Mouse (Mus musculus): Measurements from ENCODE around the gene Gabarapl1. TPM values are rescaled to one million over a fixed set of nuclear protein-coding genes. Genes with fewer than 3 reads are reported as not detected.
"Not testable (repeated sequence)": the region's sequence is repeated elsewhere in the genome, so short reads cannot be mapped to it uniquely, and the experiment has no call there.

Gabarapl1 gene
- 189 and 223 TPM in 2 replicates for polyA plus RNA-seq (2015; fragmentation: Nextera tagmentation; extraction: Ambion mirVana)

DNA sequence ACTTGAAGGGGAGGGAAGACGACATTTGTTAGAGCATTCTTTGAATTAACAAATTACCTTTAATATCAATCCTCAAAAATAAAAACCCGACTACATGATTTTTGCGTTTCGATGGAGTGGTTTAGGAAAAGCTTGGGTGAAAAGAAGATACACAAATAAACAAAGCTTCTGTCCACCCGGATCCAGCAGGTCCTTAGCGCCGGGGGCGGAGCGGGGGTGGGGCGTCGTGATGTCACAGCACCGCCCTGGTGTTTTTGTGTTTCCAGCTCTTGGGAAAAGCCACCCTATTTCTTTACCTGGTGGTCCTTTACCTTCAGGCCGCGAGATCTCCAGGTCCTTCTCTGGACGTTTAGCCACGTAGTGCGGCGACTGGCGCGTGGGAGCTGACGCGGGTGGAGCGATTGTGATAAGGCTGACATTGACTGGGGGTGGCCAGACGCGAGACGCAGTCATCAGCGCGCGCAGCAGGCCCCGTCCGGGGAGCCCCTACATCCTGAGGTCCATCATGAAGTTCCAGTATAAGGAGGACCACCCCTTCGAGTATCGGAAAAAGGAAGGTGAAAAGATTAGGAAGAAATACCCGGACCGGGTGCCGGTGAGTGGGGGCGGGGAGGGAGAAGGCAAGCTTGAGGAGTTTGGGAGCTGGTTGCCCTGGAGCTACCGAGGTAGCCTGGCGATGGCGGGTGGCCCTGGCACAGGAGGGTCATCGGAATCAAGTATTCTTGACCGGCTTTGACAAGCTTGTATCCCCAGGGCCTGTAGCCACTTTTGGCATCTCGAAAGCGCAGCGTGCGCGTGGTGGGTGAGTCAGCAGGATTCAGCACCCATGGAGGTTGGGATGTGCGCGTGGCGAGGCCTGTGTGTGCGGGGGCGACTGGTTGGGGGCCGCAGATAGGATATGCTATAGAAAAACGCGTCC lies at the start of gene Gabarapl1:
Gene Gabarapl1 (plus strand): TSS at position 219 of the 919 bp plus-strand sequence.
- Histone ChIP-seq H3K4me3 (replicated peaks) (peak within 1 kb of the TSS; percentile 88), H3K27me3 (replicated peaks) (no peaks in the 10 kb centered on the region), H3K4me1 (peaks cover 30% of the 10 kb centered on the region), H3K9me3 (replicated peaks) (no peaks in the 10 kb centered on the region), H3K4me2 (peak within 1 kb of the TSS; percentile 67), H3K36me3 (peaks cover 8% of the 10 kb centered on the region), H3K27ac (replicated peaks) (peak within 1 kb of the TSS; percentile 84), H3K9ac (replicated peaks) (peak within 1 kb of the TSS; percentile 63)
- peak; percentile 91 for ATAC-seq (ENCODE audit: low FRiP score)
- WGBS = under 1% methylated on average over 55 of the region's 55 CpGs

DNA sequence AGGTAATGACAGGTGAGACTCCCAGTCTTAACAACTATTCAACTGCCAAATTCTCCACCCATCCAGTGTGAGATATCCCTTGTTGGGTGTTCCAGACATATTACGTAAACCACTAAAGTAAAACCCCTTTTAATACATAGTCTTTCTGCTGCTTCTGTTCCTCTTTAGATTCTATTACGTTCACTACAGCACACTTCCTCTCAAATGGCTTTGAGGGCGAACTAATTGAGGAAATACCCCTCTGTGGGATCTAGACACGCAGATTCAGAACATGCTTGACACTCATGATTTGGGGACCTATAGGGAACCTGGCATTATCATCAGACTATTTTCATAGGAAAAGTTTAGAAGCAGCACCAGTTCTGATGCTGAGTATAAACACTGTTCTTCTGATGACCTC lies 38.0 kb upstream of the Gabarapl1 start:
- Histone ChIP-seq H3K4me3 (replicated peaks) (no peak overlapping the region), H3K27ac (replicated peaks) (no peak overlapping the region), H3K9me3 (replicated peaks) (no peaks in the 10 kb centered on the region), H3K4me2 (no peak overlapping the region), H3K27me3 (replicated peaks) (no peaks in the 10 kb centered on the region), H3K36me3 (no peaks in the 10 kb centered on the region), H3K9ac (replicated peaks) (no peak overlapping the region), H3K4me1 (no peaks in the 10 kb centered on the region)
- 87% methylated on average over 4 of the region's 4 CpGs for WGBS
- no peak for ATAC-seq (ENCODE audit: low FRiP score)

DNA sequence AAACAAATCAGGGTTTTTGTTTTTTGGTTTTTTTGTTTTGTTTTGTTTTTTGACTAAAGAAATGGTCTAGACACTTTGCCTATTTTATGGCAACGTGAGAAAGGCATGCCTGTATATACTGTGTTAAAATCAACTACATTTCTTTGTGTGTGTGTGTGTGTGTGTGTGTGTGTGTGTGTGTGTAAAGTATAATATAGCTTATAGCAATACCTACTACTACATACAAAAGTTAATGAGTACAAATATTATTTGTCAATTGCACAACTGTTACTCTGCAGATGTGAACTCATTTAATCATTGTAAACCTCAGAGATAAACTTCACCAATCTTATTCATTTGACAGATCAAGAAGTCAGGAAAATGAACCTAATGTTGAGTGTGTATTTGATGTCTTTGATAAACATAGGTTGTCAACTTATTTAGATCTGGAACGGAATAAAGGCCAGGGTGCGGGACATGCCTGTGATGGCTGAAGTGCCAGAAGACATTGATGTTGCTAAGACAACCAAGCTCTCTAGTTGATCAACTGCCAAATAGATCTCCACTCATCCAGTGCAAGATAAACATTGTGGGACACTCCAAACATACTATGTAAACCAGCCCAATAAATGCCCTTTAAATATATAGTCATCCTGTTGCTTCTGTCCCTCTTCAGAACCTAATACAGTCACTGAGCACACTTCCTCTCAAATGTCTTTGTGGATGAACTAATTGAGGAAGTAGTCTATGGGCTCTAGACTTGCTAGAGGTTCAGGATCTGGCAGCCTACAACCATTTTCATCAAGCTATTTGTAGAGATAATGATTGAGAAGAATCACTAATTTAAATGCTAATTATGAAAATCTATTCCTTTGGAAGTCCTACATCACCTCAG lies 35.4 kb upstream of the Gabarapl1 start:
- Histone ChIP-seq H3K9ac (replicated peaks) (no peak overlapping the region), H3K4me1 (no peaks in the 10 kb centered on the region), H3K4me2 (no peak overlapping the region), H3K36me3 (no peaks in the 10 kb centered on the region), H3K27ac (replicated peaks) (no peak overlapping the region), H3K4me3 (replicated peaks) (no peak overlapping the region), H3K9me3 (replicated peaks) (0 out of 2 replicates have a peak, but pooled peaks cover 2% of the 10 kb centered on the region), H3K27me3 (replicated peaks) (no peaks in the 10 kb centered on the region)
- ATAC-seq (ENCODE audit: low FRiP score) = no peak
- WGBS = 93% methylated on average over 3 of the region's 3 CpGs

DNA sequence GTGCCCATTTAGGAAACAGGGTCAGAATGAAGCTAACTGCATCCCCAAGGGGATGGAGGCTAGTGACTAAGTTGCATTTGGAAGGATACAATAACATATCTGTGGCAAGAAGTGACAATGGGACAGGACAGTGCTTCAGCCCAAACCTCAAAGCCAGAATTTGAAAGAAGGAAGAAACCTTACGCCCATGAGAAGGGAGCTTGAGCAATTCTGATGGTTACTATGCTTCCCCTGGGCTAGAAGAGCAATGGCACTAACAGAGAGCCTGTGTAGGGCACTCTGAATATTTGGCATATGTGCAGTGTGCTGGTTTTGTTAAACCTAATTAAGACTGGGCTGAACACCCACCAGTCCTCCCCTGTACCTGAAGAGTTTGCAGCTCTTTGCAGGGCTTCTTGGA lies 33.4 kb upstream of the Gabarapl1 start:
- not testable (repeated sequence) for H3K36me3 ChIP-seq; H3K4me1 ChIP-seq; H3K4me2 ChIP-seq; H3K27ac ChIP-seq (replicated peaks); H3K9ac ChIP-seq (replicated peaks); H3K4me3 ChIP-seq (replicated peaks); H3K27me3 ChIP-seq (replicated peaks); H3K9me3 ChIP-seq (replicated peaks); ATAC-seq (ENCODE audit: low FRiP score)
- 94% methylated on average over 1 of the region's 1 CpGs for WGBS

DNA sequence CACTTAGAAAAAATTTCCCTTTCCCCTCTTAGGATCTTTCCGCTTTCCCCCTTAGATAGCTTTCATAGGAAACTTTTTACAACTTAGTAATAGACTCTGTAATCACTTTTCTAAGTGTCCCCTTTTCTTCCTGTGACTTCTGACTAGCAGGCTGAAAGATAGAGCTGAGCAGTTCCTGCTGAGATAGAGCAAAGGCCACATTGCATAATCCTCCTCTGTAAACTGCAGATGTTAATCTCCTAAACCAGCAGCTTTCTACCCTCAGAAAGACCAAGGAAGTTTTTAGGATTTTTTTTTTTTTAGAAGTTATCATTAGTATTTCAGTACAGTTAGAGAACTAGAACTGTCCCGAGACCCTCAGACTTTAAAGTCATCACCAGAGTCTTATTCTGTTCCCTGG lies 29.5 kb upstream of the Gabarapl1 start:
- no peaks in the 10 kb centered on the region for H3K27me3 ChIP-seq (replicated peaks)
- H3K27ac ChIP-seq (replicated peaks) = no peak overlapping the region
- WGBS = 84% methylated on average over 2 of the region's 2 CpGs
- H3K4me2 ChIP-seq = no peak overlapping the region
- no peaks in the 10 kb centered on the region for H3K36me3 ChIP-seq
- no peak overlapping the region for H3K4me3 ChIP-seq (replicated peaks)
- 0 out of 2 replicates have a peak, but pooled peaks cover 2% of the 10 kb centered on the region for H3K9me3 ChIP-seq (replicated peaks)
- no peak for ATAC-seq (ENCODE audit: low FRiP score)
- H3K9ac ChIP-seq (replicated peaks) = no peak overlapping the region
- H3K4me1 ChIP-seq = no peaks in the 10 kb centered on the region

DNA sequence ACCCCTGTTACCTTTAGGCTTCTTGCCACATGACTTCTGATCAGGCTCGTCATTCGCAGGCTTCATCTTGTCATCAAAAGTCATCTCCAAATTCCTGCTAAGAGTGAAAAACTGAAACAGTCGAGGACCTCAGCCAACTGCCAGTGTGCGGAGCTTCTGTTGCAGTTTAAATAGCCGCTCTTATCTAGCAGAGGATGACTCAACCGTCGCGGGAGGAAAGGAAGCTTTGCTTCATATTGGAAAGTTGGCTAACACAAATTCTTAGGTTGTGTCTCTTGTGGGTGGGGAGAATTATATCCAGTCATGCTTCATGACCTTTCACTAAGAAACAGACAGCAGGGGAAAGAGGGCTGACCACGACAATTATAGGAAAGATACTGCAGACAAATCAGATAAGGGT lies 25.9 kb upstream of the Gabarapl1 start, which contains the start of gene Olr1:
Gene Olr1 (minus strand): TSS at position 142 of the 400 bp plus-strand sequence.
- ATAC-seq (ENCODE audit: low FRiP score) = no peak

DNA sequence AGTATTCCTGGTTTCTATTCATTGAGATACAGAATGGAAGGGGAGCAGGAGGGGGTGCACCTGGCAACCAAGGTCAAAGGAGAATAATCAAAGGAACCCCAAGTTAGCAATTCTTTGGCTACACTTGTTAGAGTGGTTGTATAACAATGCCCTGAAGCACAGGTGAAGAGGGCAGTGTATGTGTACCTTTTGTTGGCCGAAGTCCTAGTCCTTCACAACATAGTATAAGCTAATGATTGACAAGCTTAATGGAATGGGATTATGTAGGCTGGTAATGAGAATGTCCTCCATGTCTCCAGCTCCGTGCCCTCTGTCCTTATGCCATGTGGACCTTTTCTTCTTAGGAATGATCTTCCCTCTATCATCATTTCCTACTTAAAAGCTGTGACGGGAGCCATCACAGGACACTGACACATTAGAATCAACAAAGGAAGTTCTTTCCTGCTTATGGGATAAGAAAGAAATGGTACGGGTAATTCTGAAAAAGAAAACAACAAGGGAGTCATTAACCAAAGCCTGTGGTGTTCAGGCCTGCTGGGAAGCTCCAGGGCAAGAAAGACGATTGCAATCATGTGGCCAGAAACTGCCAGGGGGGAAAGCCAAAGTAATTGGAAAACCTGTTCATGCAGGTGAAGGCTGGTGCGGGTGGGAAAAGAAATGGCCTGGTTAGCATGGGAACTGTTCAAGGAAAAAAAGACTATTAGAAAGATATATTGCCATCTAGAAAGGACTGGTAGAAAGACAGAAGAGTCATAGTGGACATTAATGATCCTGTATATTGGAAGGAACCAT lies 22.6 kb upstream of the Gabarapl1 start:
- H3K9ac ChIP-seq (replicated peaks) = no peak overlapping the region

More for the DNA sequence above, 25.9 kb upstream of the Gabarapl1 start, which contains the start of gene Olr1:
- Histone ChIP-seq H3K27me3 (replicated peaks) (no peaks in the 10 kb centered on the region), H3K4me1 (no peaks in the 10 kb centered on the region), H3K9me3 (replicated peaks) (0 out of 2 replicates have a peak, but pooled peaks cover under 1% of the 10 kb centered on the region), H3K4me2 (no peak within 1 kb of the TSS), H3K27ac (replicated peaks) (no peak within 1 kb of the TSS), H3K4me3 (replicated peaks) (no peak within 1 kb of the TSS), H3K9ac (replicated peaks) (no peak within 1 kb of the TSS), H3K36me3 (no peaks in the 10 kb centered on the region)
- WGBS = 88% methylated on average over 9 of the region's 9 CpGs

DNA sequence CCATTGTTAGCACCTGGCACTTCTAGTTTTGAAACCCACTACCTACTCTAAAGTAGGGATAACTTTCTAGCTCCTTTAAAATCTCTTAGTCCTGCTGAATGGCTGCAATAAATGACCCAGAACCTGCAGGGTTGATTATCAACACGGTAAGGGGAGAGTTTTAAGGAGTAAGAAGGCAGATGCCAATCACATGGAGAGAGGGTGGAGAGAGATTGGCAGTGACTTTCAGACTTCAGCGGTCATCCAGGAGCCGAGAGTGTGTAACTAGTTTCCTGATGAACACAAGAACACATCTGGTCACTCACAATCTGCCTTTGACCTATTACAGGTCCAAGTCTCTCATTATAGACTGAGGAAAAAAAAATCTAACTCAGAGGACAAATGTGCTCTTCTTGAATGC lies 20.6 kb upstream of the Gabarapl1 start, which contains the start of gene Tmem52b:
Gene Tmem52b (plus strand): TSS at position 189 of the 400 bp plus-strand sequence.
- ATAC-seq (ENCODE audit: low FRiP score) = no peak
- H3K4me2 ChIP-seq = no peak within 1 kb of the TSS

More for the DNA sequence above, 22.6 kb upstream of the Gabarapl1 start:
- no peaks in the 10 kb centered on the region for H3K4me1 ChIP-seq
- H3K9me3 ChIP-seq (replicated peaks) = no peaks in the 10 kb centered on the region
- no peaks in the 10 kb centered on the region for H3K36me3 ChIP-seq
- H3K27me3 ChIP-seq (replicated peaks) = no peaks in the 10 kb centered on the region
- ATAC-seq (ENCODE audit: low FRiP score) = no peak
- no peak overlapping the region for H3K4me3 ChIP-seq (replicated peaks)
- 71% methylated on average over 6 of the region's 6 CpGs for WGBS
- no peak overlapping the region for H3K4me2 ChIP-seq
- no peak overlapping the region for H3K27ac ChIP-seq (replicated peaks)

DNA sequence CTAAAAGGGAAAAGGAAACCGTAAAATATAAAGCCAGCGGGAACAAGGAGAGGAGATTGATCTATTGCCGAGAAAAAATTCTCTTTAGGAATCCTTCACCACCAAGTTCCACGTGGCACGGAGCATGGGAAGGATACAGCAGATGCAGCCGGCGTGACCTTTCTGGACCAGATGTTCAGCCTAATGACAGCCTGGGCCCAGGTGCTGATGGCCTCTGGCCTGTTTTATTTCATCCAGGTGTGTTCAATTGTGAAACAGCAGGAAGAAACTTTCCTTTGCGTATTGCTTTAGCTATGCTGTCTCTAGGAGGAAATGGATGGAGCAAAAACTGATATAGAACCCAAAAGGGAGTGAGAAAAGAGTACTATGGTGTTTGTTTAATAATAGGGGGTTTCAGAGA lies 20.1 kb upstream of the Gabarapl1 start:
- no peak overlapping the region for H3K4me3 ChIP-seq (replicated peaks)

More for the DNA sequence above, 20.6 kb upstream of the Gabarapl1 start, which contains the start of gene Tmem52b:
- no peaks in the 10 kb centered on the region for H3K4me1 ChIP-seq
- no peaks in the 10 kb centered on the region for H3K27me3 ChIP-seq (replicated peaks)
- no peaks in the 10 kb centered on the region for H3K36me3 ChIP-seq
- no peak within 1 kb of the TSS for H3K4me3 ChIP-seq (replicated peaks)
- H3K27ac ChIP-seq (replicated peaks) = no peak within 1 kb of the TSS
- WGBS = 67% methylated on average over 3 of the region's 3 CpGs
- H3K9me3 ChIP-seq (replicated peaks) = no peaks in the 10 kb centered on the region
- no peak within 1 kb of the TSS for H3K9ac ChIP-seq (replicated peaks)

DNA sequence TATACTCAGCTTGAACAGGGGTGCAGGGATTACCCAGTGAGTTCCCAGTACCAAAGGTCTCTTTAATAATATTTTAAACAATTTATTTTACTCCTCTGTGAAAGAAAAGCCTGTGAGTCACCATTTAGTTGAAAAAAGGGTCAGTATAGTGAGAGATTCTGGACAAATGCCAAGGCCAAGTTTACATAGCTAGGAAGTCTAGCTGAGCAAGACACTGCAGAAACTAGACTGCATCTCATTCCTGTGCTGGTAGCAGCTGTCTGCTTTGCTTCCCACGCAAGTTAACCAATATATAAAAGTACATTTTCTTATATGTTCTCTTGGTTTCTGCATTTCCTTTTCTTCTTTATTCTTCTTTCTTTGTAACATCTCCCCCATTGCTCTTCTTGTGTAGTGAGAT lies 19.6 kb upstream of the Gabarapl1 start:
- H3K9me3 ChIP-seq (replicated peaks) = no peaks in the 10 kb centered on the region
- no peaks in the 10 kb centered on the region for H3K4me1 ChIP-seq
- no peak overlapping the region for H3K4me2 ChIP-seq
- no peak overlapping the region for H3K9ac ChIP-seq (replicated peaks)
- H3K4me3 ChIP-seq (replicated peaks) = no peak overlapping the region
- H3K27ac ChIP-seq (replicated peaks) = no peak overlapping the region
- WGBS = 81% methylated on average over 1 of the region's 1 CpGs
- H3K36me3 ChIP-seq = no peaks in the 10 kb centered on the region
- no peak for ATAC-seq (ENCODE audit: low FRiP score)
- no peaks in the 10 kb centered on the region for H3K27me3 ChIP-seq (replicated peaks)

More for the DNA sequence above, 20.1 kb upstream of the Gabarapl1 start:
- Histone ChIP-seq H3K9ac (replicated peaks) (no peak overlapping the region), H3K4me1 (no peaks in the 10 kb centered on the region), H3K27me3 (replicated peaks) (no peaks in the 10 kb centered on the region), H3K36me3 (no peaks in the 10 kb centered on the region), H3K9me3 (replicated peaks) (no peaks in the 10 kb centered on the region), H3K4me2 (no peak overlapping the region), H3K27ac (replicated peaks) (no peak overlapping the region)
- 76% methylated on average over 8 of the region's 8 CpGs for WGBS
- no peak for ATAC-seq (ENCODE audit: low FRiP score)

DNA sequence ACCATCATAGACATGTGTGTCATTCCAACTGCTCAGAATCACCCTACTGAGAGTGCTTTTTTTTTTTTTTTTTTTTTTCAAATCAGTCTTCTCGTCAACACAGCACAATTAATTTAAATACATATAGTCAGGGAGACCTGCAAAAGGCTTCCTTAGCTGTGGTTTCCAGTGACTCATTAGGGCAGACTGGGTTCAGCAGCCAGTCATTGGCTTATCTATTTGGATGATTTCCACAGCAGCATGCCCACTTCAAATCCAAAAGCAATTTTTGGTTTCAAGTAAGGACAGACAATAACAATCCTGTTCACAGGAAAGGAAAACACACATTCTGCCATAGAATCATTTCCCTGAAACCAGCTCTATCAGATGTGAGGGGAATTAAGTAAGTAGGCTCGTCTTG lies 18.6 kb upstream of the Gabarapl1 start:
- 75% methylated on average over 2 of the region's 2 CpGs for WGBS
- no peaks in the 10 kb centered on the region for H3K27me3 ChIP-seq (replicated peaks)
- no peak overlapping the region for H3K4me3 ChIP-seq (replicated peaks)
- H3K4me2 ChIP-seq = no peak overlapping the region
- no peak for ATAC-seq (ENCODE audit: low FRiP score)
- H3K9me3 ChIP-seq (replicated peaks) = no peaks in the 10 kb centered on the region
- H3K9ac ChIP-seq (replicated peaks) = no peak overlapping the region
- H3K27ac ChIP-seq (replicated peaks) = no peak overlapping the region
- H3K36me3 ChIP-seq = no peaks in the 10 kb centered on the region
- H3K4me1 ChIP-seq = no peaks in the 10 kb centered on the region

All from neural tube, embryonic 15.5 days (tissue).